In the genomic region with DNA sequence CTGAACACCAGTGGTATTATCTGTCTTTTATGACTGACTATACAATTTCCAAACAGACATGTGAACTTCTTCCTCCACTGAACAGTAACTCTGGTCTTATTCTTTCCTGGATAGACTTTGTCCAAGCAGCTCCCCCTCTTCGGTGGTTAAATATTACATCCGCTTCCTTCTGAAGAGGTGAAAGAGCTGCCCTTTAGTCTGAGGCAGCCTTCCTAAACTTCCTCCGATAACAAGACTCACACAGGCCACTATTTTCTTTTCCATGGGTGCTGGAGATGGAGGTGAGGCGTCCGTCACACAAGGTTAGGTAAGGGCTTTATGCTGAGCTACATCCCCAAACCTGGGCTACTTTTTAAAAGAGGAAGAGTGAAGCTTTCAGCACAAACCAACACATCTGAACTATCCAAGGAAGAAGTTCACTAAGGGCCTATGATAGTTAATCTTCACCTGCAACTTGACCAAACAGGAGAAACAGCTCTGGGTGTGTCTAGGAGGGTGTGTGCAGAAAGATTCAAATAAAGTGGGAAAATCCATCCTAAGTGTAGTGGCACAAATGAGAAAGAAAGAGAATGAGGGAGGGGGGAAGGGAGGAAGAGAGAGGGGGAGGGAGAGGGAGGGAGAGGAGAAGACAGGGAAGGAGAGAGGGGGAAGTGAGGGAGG, we compare ENCODE assay signal across 31 mouse cellular contexts. TPM values are rescaled to one million over a fixed set of nuclear protein-coding genes. Genes with fewer than 3 reads are reported as not detected.
DNase-seq lines count a peak whose midpoint lies in the region; ATAC-seq and TF ChIP-seq lines count a peak whose summit lies in the region.
"Had no signal": no experiment of that assay in that cellular context is flagged by ENCODE, and none has a peak within 500 bp of the region (broad histone marks: within the 10 kb centered on the region; RNA-seq: fewer than 3 reads in every experiment).

No protein-coding gene starts in this region.

- peaks cover 17% of the 10 kb centered on the region; the same call in 1 of the 2 replicates for H3K4me1 ChIP-seq in kidney, embryonic 16.5 days (ENCODE audit: insufficient read depth, low read length)
- H3K4me1 ChIP-seq in small intestine, adult 2 months (ENCODE audit: control insufficient read depth, insufficient read depth, insufficient read length, low read length), result peaks cover 25% of the 10 kb centered on the region; the same call in 1 of the 2 replicates
- H3K4me1 ChIP-seq in forebrain, embryonic 12.5 days, result no peaks in the 10 kb centered on the region
- H3K4me1 ChIP-seq: embryonic facial prominence, embryonic 15.5 days; forebrain, embryonic 15.5 days had no signal

- H3K4me2 ChIP-seq in kidney, embryonic 16.5 days (replicated peaks; ENCODE audit: low read depth, low read length), result no peak overlapping the region
- no peak overlapping the region for H3K4me2 ChIP-seq in forebrain, embryonic 12.5 days
- H3K4me2 ChIP-seq: embryonic facial prominence, embryonic 15.5 days; forebrain, embryonic 15.5 days; heart, embryonic 13.5 days; midbrain, embryonic 11.5 days had no signal

- no peak overlapping the region for H3K4me3 ChIP-seq in kidney, embryonic 16.5 days (ENCODE audit: low read length)
- H3K4me3 ChIP-seq in small intestine, adult 2 months (ENCODE audit: low read depth, low read length), result no peak overlapping the region
- H3K4me3 ChIP-seq in forebrain, embryonic 12.5 days (replicated peaks), result no peak overlapping the region
- H3K4me3 ChIP-seq: embryonic facial prominence, embryonic 15.5 days; forebrain, embryonic 15.5 days; heart, embryonic 13.5 days had no signal

- intact Hi-C loops in left cerebral cortex, postnatal 25 days (cut with DNase I), result no loop called here

- H3K27ac ChIP-seq in kidney, embryonic 16.5 days (ENCODE audit: low read length), result peak overlapping the region; percentile 84
- peak overlapping the region; percentile 90 for H3K27ac ChIP-seq in small intestine, adult 2 months (ENCODE audit: insufficient read depth, low read depth, low read length)
- H3K27ac ChIP-seq in forebrain, embryonic 12.5 days, result no peak overlapping the region
- H3K27ac ChIP-seq: embryonic facial prominence, embryonic 15.5 days; forebrain, embryonic 15.5 days; heart, embryonic 13.5 days; hindbrain, postnatal 0 days; macrophage had no signal

- H3K27me3 ChIP-seq in kidney, embryonic 16.5 days (ENCODE audit: insufficient read depth, low read length), result no peaks in the 10 kb centered on the region
- no peaks in the 10 kb centered on the region for H3K27me3 ChIP-seq in small intestine, adult 2 months (ENCODE audit: control insufficient read depth, insufficient read depth, low read length)
- no peaks in the 10 kb centered on the region; the same call in 1 of the 2 replicates for H3K27me3 ChIP-seq in forebrain, embryonic 12.5 days
- H3K27me3 ChIP-seq: embryonic facial prominence, embryonic 15.5 days; forebrain, embryonic 15.5 days had no signal

- no peak overlapping the region for H3K9ac ChIP-seq in kidney, embryonic 16.5 days (replicated peaks; ENCODE audit: low read length)
- no peak overlapping the region for H3K9ac ChIP-seq in forebrain, embryonic 12.5 days
- H3K9ac ChIP-seq: embryonic facial prominence, embryonic 15.5 days; forebrain, embryonic 15.5 days; heart, embryonic 13.5 days had no signal

- no peak for TF ChIP-seq POLR2A in small intestine, adult 2 months (IDR thresholded peaks at IDR 0.05; ENCODE audit: low read depth, low read length)

- peaks cover 7% of the 10 kb centered on the region for H3K9me3 ChIP-seq in kidney, embryonic 16.5 days (ENCODE audit: low read length)
- no peaks in the 10 kb centered on the region for H3K9me3 ChIP-seq in forebrain, embryonic 12.5 days
- H3K9me3 ChIP-seq: embryonic facial prominence, embryonic 15.5 days; forebrain, embryonic 15.5 days had no signal

- peak; percentile 72 for ATAC-seq in kidney, embryonic 16.5 days (ENCODE audit: low FRiP score, low TSS enrichment)
- no peak for ATAC-seq in activated CD4-positive, CD25-positive, alpha-beta regulatory T cell, adult 4 months
- no peak for ATAC-seq in forebrain, embryonic 12.5 days (ENCODE audit: low FRiP score)
- ATAC-seq: forebrain, embryonic 15.5 days; hindbrain, postnatal 0 days; lung, postnatal 0 days had no signal

- TF ChIP-seq CTCF in small intestine, adult 2 months (IDR thresholded peaks at IDR 0.05; ENCODE audit: extremely low read depth, insufficient read length, insufficient replicate concordance, low read depth, low read length), result no peak

- 29% methylated on average over 5 of the region's 5 CpGs for WGBS in kidney, embryonic 16.5 days
- WGBS in small intestine, adult 2 months, result 37% methylated on average over 5 of the region's 5 CpGs
- 93% methylated on average over 5 of the region's 5 CpGs for WGBS in forebrain, embryonic 12.5 days

- DNase-seq in kidney, adult 11 months, result peak; percentile 81
- DNase-seq in kidney, postnatal 10 days, result no peak
- DNase-seq in left cerebral cortex, postnatal 25 days (ENCODE audit: low spot score in 2 of 2), result no peak
- no peak for DNase-seq in layer of hippocampus, adult 9-10 months (ENCODE audit: low spot score)
- DNase-seq: adrenal gland, postnatal 14 days; cerebellum, adult 8-10 months; gastrocnemius, postnatal 25 days; heart, adult 18-20 months; heart, postnatal 14 days; right cerebral cortex, adult 18-20 months; thymus, postnatal 36 days had no signal

- H3K36me3 ChIP-seq in kidney, embryonic 16.5 days (ENCODE audit: insufficient read depth, low read length), result no peaks in the 10 kb centered on the region
- H3K36me3 ChIP-seq in small intestine, adult 2 months (ENCODE audit: control insufficient read depth, insufficient read depth, low read length), result no peaks in the 10 kb centered on the region
- no peaks in the 10 kb centered on the region for H3K36me3 ChIP-seq in forebrain, embryonic 12.5 days (replicated peaks)
- H3K36me3 ChIP-seq: embryonic facial prominence, embryonic 15.5 days; forebrain, embryonic 15.5 days; heart, embryonic 13.5 days had no signal

RNA-seq across cellular contexts. Expression of a gene that starts 1.4 kb away (rescaled TPM):
- 41.1 and 44.3 TPM in 2 replicates for polyA plus RNA-seq in kidney, embryonic 16.5 days (2015; fragmentation: Nextera tagmentation; extraction: Ambion mirVana)
- 0.08 TPM in 1 of 2 replicates, not detected in the other for polyA plus RNA-seq in small intestine, adult 2 months (2012; rRNA removed)
- not detected for polyA plus RNA-seq in activated CD4-positive, CD25-positive, alpha-beta regulatory T cell, adult 4 months (2017; shearing (Covaris generic))
- total RNA-seq in left cerebral cortex, postnatal 25 days (2021), result under 1 TPM in 1 of 2 experiments, not detected in 1; 0.23 TPM
- polyA plus RNA-seq in forebrain, embryonic 12.5 days (2016; fragmentation: Nextera tagmentation; extraction: Ambion mirVana), result not detected in 2 replicates
- total RNA-seq: adrenal gland, postnatal 14 days; common myeloid progenitor, adult 5-6 weeks; gastrocnemius, postnatal 25 days; heart, adult 18-20 months; heart, postnatal 14 days; hindbrain, postnatal 0 days; layer of hippocampus, postnatal 25 days; liver, adult 2 months; midbrain, postnatal 0 days had no signal
- polyA plus RNA-seq: brain, embryonic 14.5 days; forebrain, embryonic 15.5 days; heart, embryonic 13.5 days; hindbrain, embryonic 11.5 days; limb, embryonic 11.5 days; liver, adult 2 months; liver, embryonic 16.5 days; macrophage; midbrain, embryonic 11.5 days; midbrain, postnatal 0 days; neural tube, embryonic 14.5 days had no signal

RNA-seq across cellular contexts. Expression of a gene that starts 56.0 kb away (rescaled TPM):
- 9.0 and 10.5 TPM in 2 replicates for polyA plus RNA-seq in kidney, embryonic 16.5 days (2015; fragmentation: Nextera tagmentation; extraction: Ambion mirVana)
- 11.5 and 20.5 TPM in 2 replicates for polyA plus RNA-seq in small intestine, adult 2 months (2012; rRNA removed)
- under 1 TPM in 1 of 2 experiments, not detected in 1; 0.38 TPM for polyA plus RNA-seq in activated CD4-positive, CD25-positive, alpha-beta regulatory T cell, adult 4 months (2017; shearing (Covaris generic))
- not detected for total RNA-seq in left cerebral cortex, postnatal 25 days (2021)
- not detected in 2 replicates for polyA plus RNA-seq in forebrain, embryonic 12.5 days (2016; fragmentation: Nextera tagmentation; extraction: Ambion mirVana)
- total RNA-seq: hindbrain, postnatal 0 days; liver, adult 2 months; midbrain, postnatal 0 days had no signal
- polyA plus RNA-seq: brain, embryonic 14.5 days; forebrain, embryonic 15.5 days; hindbrain, embryonic 11.5 days; hindbrain, postnatal 0 days; limb, embryonic 11.5 days; midbrain, embryonic 11.5 days; midbrain, postnatal 0 days; neural tube, embryonic 14.5 days had no signal

Comparison
In these comparisons a context has a peak if more than half of its experiments do, and no peak if none do; other contexts are left out.
1. RNA of a gene that starts 1.4 kb away (polyA plus RNA-seq): 41.1 to 44.3 TPM in kidney, embryonic 16.5 days; 0.08 TPM in small intestine, adult 2 months, not detected in activated CD4-positive, CD25-positive, alpha-beta regulatory T cell, adult 4 months and not detected in forebrain, embryonic 12.5 days; every median in the first group is over 10 times any median in the second.